Mouse (Mus musculus): ENCODE measurements around the gene Mllt10.

DNA sequence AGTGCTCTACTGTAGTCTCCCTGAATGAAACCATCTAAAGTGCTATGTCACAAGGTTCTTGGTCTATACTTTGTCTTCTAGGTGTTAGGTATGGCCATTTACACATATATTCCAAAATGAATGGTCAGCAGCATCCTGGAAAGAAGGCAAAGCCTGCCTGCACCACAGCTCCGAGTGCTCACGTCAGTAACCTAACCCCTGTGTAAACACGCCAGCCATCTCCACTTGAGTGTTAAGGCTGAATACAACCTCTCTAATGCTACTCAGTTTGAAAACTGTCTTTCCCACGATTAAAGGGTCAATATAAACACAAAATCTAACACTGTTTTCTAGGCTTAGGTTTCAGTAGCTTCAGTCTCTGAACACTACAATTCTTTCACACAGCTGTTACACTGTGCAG is 176.1 kb downstream of the Mllt10 start:
- TF ChIP-seq CEBPB (IDR thresholded peaks at IDR 0.05; ENCODE audit: low read depth): no peak
- TF ChIP-seq CTCF (IDR thresholded peaks at IDR 0.05; ENCODE audit: control insufficient read depth, insufficient read depth, insufficient read length): no peak
